Mouse (Mus musculus) erythroblast, adult 5-6 weeks (primary cell): ENCODE measurements around the gene Mrpl58. TPM values are rescaled to one million over a fixed set of nuclear protein-coding genes. Genes with fewer than 3 reads are reported as not detected.
A peak's percentile ranks its signal among the peaks of the same experiment; 100 is the strongest.

Source experiments
- ATAC-seq: replicated peaks from 2 replicates; pipeline ENCODE4 v1.8.0; 2016; ENCODE audit warnings: moderate number of reproducible peaks, mild to moderate bottlenecking, moderate TSS enrichment, inconsistent platforms; ENCODE audit not compliant: poor library complexity, low FRiP score, severe bottlenecking
- total RNA-seq, 2 experiments: library from RNA; stranded (forward) in 1 of 2; stranded (reverse) in 1 of 2; fragments of 150-400 nt in 1 of 2; fragments of 200-764, 138-1000 nt in 1 of 2; gene quantifications; 2 replicates each; pipeline versions ENCODE4 v1.2.3 to v1.2.4; 2015 to 2017; ENCODE audit warnings: low replicate concordance in 2 of 2

Mrpl58 gene
- total RNA-seq (2015; ENCODE audit: low replicate concordance) (19.2 and 34.4 TPM in 2 replicates), total RNA-seq (2017; ENCODE audit: low replicate concordance) (18.0 and 23.0 TPM in 2 replicates)

DNA sequence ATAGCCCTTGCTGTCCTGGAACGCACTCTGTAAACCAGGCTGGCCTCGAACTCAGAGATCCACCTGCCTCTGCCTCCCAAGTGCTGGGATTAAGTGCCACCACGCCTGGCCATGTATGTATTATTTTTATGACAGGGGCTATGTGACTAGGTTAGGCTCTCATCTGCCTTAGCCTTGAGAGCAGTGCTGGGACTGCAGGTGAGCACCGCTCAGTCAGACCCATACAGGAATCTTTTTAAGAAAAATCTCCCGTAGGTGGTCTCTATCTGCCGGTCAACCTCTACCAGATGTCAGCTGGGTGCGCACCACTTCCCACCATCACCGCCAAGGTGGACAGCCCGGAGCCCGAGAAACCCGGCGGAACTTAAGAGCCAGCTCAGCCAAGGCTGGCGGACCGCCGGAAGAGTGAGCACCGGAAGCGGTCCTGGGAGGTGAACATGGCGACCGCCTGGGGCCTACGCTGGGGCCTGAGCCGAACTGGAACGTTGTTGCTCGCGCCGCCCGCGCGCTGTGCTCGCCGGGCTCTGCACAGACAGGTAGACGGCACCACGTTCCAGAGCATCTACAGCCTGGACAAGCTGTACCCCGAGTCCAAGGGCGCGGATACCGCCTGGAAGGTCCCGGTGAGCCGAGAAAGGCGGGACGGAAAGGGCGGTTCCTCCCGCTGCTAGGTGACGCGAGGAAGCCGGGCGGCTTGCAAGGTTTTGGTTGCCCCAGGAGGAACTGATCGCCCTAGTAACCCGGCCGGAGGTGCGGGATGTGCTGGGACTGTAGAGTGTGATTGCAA, at the start of gene Mrpl58:
TSS of gene Mrpl58 (plus strand) at position 415 of the 787 bp plus-strand sequence.
- peak; percentile 92 for ATAC-seq

DNA sequence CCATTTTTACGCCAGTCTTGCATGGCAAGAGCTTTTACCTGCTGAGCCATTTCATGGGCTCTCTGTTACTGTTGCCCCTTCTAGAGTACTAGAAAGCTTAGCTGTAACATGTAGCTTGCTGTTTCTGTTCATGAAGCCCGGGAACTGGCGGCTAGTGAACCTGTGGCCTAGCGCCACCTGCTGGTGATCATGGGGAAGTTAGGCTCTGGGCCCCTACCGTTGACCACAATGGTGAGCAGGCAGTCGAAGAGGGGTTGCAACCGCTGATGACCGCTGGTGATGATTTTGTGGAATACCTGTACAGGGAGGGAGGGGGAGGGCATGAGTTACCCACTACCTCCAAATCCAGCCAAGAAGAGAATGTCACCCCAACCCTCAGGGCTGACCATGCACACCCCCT, 49.4 kb upstream of the Mrpl58 start:
- ATAC-seq: peak; percentile 63; the same call in 1 of the 2 replicates

DNA sequence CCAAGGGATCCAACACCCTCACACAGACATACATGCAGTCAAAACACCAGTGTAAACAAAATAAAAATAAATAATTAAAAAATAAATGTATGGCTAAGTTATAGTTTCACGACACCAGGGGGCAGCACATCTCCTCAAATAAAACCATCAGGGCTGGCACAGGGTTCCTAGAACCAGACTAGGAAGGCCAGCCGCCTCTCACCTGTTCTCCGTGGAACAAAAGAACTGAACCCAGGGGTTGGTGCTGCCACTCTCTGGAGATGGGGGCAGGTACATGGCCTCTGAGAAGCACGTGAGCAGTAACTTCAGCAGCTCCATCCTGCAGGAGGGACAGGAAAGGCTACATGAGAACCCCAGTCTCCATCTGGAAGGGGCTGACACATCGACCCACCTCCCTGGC, 45.1 kb upstream of the Mrpl58 start:
- ATAC-seq: no peak

DNA sequence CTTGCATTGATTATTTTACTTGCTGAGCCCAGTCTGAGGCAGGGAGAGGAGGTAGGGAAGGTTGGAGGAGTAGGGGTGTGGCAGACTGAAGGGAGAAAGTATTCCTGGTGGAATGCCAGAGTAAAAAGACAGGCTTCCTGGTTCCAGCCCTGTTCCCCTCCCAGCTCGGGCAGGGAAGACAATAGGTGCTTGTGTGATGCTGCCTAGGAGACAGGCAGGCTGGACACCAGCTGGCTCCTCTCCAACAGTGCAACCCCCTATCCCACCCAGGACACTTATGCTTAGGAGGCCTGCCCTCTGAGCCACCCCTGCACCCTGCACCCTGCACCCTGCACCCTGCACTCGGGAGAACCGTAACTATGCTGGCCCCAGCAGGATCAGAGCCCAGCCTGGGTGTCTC, 44.3 kb upstream of the Mrpl58 start:
- no peak for ATAC-seq

DNA sequence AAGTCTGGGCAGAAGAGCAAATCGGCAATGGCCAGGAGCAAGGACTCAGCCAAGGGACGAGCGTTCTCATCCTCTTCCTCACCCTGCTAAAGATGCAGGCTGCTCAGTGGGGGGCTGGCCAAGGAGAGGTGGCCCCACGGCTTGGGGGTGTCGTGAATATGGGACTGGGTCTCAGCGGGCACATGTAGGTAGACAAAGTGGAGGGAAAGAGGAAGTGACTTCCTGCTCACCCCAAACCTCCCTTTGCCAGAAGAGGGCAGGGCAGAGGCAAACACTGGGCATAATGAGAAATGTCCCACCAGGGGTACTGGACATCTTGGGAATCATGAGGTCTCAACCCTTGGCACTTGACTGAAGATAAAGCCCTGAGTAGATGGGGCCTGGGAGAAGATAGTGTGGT, 43.8 kb upstream of the Mrpl58 start:
- ATAC-seq: no peak

DNA sequence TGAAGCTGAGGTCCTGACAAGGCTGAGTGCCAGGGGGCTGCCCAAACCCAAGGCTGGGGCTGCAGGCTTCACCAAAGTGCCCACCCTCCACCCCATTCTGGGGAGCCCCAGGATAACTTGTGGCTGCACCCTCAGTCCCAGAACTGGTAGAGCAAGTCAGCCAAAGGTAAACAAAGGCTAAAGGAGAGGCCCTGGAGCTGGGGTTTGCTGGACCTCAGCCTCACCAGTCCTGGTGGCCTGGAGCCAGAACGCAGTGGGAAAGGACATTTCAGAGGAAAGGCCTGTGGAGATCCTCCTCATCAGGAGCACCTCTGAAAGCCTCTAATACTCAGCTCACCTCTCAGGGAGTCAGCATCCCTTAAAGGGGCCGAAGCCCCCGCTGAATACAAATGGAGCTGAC, 39.4 kb upstream of the Mrpl58 start:
- no peak for ATAC-seq

DNA sequence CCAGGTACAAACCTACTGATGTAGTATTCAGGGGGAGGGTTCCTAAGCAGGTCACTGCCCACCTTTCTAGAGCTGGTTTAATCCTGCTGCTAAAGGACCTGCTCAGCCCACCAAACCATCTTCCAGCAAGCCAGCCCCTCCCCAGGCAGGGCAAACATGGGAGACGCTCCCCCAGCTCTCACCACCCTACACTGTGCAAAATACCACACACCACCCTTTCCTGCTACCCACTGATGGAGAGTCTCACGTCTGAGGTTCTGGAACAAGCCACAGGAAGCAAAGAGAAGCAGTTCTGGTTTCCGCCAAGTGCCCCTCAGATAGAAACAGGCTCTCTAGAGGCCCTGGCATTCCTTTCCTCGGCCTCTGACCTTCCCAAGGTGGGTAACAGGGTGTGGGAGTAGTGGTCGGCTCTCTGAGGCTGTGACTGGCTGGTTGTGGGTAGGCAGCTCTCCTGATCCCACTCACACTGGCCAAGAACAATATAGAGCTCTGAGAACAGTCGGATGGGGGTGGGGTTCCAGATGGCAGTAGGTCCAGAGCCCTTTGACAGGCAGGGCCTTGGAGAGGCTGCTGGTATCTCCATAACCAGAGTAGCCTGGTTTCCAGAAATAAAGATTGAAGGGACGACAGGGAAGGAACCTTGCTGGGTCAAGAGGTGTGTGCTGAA, 37.4 kb upstream of the Mrpl58 start:
- no peak for ATAC-seq

DNA sequence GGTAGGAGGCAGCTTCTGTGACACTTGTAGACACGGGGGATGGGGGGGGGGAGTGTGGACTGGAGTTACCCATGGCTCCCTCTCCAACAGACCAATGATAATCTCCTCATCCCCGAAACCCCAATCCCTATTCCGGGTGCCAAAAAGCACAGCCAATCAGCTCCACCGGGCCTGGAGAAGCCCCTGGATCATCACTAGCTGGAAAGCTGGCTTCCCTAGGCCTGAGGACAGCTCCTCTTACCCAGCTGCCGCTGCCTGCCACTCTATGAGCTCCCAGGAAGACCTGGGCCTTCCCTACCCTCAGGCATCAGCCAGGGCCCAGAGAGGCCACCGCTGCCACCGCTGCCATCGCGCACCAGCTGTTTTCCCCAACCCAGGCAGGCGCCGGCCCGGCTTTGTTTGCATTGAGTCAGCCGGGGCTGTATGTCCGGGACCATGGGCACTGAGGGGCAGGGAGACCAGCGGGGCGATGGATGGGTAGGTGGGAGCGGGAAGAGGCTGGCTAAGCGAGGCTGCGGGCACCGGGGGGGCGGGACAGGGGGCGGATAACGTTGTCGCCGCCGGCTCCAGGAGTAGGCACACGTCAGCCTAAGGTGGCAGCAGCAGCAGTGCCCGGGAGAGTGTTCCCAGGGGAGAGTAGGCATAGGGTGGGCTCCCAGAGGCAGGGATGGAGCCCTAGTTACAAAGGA, 36.7 kb upstream of the Mrpl58 start:
- no peak for ATAC-seq

DNA sequence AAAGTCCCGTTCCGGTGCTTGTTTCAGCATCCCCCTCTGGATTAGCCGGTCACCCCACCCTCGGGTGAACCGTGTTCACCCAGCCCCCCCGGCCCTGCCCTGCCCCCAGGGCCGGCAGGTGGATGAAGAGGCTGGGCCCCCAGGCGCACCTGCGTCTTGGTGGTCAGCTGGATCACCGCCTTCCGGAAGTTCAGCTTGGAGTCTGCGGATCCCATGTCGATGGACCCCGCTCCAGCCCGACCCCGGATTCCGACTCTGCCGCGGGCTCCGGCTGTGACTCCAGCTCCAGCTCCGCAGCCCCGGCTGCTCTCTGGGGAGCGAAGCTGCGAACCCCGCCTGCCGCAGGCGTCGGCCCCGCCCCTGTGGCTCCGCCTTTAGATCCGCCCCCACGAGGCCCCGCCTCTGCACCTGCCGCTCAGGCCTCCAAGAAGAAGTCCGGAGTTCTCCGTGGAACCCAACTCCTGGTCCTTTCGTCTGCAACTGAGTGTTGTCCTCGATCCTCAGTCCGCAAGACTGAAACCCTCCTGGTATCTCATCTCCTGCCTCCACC, 36.1 kb upstream of the Mrpl58 start, which contains the start of gene Hid1:
TSS of gene Hid1 (minus strand) at position 362 of the 550 bp plus-strand sequence.
- ATAC-seq: peak; percentile 81

DNA sequence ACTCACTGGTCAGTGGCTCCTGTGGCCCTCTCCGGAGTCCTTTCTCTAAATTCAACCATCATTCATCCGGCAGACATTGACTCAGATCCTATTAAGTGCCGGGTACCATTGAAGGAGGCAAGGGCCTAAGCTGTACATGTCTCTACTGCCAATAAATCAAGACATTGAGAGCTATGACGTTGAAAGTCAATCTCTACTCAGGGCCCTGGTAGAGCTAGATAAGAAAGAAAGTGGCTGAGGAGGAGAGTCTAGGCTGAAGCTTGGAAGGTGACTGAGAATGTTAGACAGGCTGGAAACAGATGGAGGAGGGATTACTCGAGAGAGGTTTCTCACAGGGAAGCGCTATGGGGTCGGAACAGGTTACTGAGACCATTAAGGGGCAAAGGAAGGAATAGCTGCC, 33.2 kb upstream of the Mrpl58 start:
- no peak for ATAC-seq

DNA sequence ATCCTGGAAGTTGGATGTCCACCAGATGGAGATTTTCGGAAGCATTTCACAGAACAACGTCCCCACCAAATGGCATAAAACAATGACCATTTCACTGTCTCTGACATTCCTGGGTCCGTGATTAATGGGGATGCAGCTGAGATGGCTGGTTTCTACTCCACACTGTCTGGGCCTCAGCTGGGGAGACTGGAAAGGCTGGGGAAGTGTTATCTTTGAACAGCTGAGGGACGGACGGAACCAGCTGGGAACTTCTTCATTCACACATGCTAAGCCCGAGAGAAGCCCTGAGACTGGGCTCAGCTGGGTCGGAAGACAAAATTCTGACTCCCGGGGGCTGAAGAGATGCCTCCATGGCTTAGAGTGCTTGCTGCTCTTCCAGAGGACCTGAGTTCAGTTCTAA, 32.2 kb upstream of the Mrpl58 start:
- ATAC-seq: no peak

DNA sequence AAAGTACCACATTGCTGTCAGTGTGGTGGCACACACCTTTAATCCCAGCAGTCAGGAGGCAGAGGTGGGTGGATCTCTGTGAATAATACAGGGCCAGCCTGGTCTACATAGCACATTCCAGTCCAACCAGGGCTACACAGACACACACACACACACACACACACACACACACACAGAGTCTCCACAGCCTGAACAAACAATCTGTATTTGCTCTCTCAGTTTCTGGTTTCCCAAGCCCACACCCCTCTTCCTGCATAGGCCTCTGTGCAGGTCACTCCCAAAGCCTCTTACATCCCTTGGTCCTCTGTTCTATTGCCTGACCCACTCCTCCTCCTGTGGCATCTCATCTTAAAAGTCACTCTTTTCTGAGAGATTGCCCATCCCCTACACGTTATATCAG, 31.5 kb upstream of the Mrpl58 start:
- ATAC-seq: no peak

DNA sequence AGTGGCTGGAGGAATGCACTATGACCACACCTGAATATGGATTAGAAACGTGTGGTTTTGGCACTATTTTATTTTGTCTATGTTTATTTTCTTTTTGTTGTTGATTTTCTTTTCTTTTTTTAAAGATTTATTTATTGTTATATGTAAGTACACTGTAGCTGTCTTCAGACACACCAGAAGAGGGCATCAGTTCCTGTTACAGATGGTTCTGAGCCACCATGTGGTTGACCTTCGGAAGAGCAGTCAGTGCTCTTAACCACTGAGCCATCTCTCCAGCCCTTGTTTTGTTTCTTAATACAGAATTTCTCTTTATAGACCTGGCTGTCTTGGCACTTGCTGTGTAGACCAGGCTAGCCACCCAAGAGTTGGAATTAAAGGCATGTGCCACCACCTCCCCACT, 30.8 kb upstream of the Mrpl58 start:
- ATAC-seq: no peak

DNA sequence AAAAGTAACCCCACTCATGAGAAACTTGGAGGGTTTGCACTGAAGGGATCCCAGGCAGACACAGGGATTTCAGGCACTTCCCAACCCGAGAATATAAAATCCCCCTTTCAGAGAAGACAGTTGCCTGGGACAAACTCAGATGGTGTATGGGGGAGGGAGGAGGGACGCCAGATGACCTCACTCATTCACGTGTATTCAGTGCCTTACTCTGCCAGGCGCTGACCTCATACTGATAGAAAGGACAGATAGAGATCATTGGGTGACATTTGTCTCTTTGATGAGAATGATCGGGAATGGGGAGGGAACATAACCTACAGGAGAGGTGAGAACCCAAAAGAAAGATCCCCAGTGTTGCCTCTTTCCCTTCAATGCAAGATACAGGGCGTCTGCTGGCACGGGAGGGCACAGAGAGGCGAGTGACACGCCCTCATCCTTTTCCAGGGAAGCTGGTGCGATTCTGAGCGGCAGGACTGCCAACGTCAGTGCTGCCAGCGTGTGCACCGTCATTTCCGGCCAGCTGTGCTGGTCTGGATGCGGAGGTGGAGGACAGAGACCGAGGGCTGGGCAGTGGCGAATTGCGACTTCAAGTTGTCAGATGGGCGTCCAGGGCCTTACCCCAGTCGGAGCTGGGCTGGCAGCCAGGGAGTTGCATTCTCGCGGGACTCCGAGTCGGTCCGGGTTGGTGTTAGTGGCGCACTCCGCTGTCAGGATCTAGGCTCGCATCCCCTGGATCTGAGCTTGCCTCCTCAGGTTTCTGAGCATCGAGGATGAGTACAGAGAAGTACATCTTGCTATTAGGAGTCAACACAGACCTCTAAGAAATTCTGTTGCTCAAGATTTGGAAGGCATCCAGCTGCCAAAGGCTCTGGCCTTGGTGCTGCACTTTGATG, 29.5 kb upstream of the Mrpl58 start:
- no peak for ATAC-seq

DNA sequence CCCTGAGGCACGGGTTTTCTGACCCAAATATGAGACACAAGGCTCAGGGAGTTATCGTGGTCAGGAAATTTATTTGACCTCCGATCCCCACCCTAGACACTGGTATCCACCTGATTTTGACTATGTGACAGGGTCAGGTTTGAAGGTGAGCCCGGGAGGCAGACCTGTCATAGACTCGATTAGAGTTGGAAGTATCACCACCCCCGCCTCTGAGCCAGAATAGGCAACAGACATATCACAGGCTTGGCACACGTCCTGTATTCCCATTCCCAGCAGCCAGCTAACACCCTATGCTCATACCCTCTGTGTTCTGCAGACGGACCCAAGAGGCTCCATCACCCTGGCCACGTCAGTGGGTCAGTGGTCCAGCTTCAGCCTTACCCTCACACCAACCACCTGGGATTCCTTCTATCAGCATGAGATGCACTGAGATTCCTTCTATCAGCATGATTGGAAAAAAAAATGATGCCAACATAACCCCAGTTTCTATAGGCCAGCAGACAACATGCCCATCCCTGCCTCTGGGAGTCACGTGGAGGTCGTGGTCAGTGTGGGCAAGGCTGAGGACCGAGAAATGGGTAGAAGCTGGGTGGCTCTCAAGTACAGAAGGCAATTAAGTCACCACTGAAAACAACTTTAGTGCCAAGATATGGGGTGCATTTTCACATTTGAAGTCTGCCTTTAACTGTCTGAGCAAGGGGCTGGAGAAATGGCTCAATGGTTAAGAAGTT, 28.7 kb upstream of the Mrpl58 start:
- ATAC-seq: no peak

DNA sequence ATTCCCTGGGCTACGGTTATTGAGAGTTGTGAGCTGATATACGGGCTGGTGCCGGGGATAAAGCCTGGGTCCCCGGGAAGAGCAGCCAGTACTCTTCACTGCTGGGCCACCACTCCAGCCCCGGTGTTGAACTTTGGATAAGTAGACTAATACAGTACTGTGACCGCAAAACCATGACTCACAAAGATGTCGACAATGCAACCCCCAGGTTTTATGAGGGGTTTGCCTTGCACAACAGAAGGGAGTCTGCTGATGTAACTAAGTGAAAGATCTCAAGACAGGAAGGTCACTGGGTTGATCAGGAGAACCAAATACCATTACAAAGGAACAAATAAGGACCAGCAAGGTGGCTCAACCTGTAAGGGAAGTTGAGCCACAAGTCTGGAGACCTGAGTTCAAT, 26.8 kb upstream of the Mrpl58 start:
- ATAC-seq: no peak

DNA sequence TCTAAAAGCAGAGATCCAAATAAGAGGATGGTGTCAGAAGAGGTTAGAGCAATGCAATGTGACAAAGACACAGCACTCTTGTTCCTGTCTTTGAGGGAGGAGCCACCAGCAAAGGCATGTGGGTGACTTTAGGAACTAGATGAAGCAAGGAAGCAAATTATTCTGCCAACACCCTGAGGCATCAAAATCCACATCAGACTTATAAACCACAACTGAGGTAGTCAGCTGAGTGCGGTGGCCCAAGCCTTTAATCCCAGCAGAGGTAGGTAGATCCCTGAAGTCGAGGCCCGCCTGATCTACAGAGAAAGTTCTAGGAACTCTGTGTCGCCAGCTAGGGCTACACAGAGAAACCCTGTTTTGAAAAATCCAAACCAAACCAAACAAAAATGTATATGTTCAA, 26.3 kb upstream of the Mrpl58 start:
- ATAC-seq: no peak

DNA sequence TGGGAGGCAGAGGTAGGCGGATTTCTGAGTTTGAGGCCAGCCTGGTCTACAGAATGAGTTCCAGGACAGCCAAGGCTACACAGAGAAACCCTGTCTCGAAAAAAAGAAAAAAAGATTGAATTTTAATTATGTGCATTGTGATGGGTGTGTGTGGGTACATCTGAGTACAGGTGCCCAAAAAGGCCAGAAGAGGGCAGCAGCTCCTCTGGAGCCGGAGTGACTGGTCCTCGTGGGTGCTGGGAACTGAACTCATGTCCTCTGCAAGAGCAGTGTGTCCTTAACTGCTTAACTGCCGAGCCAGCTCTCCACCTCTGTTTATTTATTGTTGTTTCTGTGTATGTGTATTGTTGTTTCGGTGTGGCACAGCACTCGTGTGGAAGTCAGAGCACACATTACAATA, 25.7 kb upstream of the Mrpl58 start:
- no peak for ATAC-seq

DNA sequence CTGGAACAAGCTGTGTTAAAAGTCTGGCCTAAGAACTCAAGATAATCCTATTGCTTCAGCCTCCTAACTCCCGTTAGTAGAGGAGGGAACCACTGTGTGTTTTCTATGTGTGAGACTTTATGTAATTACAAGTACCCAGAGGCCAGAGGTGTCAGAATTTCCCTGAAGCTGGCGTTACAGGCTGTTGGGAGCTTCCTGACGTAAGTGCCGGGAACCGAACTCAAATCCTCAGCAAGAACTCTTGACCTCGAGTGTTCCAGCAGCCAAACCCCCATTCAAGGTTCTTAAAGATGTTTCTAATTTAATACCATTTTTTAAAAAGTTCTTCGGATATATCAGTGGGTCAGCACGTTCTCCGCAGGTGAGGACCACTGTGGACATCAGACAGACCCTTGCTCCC, 22.3 kb upstream of the Mrpl58 start:
- no peak for ATAC-seq
